Mouse (Mus musculus) liver, embryonic 18 days (tissue): ENCODE data around the gene Zfp941. TPM values are rescaled to one million over a fixed set of nuclear protein-coding genes. Genes with fewer than 3 reads are reported as not detected.

Experiments used
- polyA plus RNA-seq: library from polyadenylated mRNA; depleted of rRNA; stranded (reverse); fragments of >200 nt; gene quantifications from 2 replicates; pipeline ENCODE4 v1.2.3, GENCODE M21; 2012; rRNA removed

Zfp941 gene
- 0.17 and 0.21 TPM in 2 replicates for polyA plus RNA-seq

GRCm38 (mm10) chr7:140821653-140822329 lies at the start of gene Zfp941:
Zfp941 (minus strand) TSS chr7:140822178.

DNA sequence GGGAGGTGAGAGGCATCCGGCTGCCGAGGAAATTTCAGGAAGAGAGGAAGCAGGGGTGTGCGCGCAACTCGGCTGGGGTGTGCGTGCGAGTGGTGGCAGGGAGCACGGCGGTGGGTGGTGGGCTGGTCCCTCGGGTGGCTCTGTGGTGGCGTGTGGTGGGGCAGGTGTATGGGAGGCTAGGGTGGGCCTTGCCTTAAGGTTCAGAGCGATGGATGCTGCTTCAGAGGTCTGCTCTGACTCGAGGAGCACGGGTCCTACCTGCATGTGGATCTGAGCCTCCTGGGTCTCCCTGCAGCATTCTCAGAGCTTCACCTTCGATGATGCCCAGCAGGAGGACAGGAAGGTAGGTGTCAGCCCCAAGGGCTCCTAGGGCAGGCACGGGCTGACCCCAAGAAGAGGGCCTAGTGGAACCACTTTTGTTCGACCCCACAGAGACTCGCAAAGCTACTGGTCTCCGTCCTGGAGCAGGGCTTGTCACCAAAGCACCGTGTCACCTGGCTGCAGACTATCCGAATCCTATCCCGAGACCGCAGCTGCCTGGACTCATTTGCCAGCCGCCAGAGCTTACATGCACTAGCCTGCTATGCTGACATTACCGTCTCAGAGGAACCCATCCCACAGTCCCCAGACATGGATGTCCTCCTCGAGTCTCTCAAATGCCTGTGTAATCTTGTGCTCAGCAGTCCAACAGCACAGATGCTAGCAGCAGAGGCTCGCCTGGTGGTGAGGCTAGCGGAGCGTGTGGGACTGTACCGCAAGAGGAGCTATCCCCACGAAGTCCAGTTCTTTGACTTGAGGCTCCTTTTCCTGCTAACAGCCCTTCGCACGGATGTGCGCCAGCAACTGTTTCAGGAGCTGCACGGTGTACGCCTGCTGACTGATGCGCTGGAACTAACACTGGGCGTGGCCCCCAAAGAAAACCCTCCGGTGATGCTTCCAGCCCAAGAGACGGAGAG lies 35.9 kb upstream of the Zfp941 start, which contains the start of gene Bet1l:
TSS of gene Bet1l (minus strand) at position 28 of the 956 bp plus-strand sequence.

GRCm38 (mm10) chr7:140856785-140857549 lies 35.0 kb upstream of the Zfp941 start, which contains the start of gene Ric8a:
Ric8a (plus strand) TSS chr7:140856957.

GRCm38 (mm10) chr7:140855860-140856784 lies 34.1 kb upstream of the Zfp941 start, which contains the start of gene Gm45785:
Gm45785 (minus strand) TSS chr7:140856331.

DNA sequence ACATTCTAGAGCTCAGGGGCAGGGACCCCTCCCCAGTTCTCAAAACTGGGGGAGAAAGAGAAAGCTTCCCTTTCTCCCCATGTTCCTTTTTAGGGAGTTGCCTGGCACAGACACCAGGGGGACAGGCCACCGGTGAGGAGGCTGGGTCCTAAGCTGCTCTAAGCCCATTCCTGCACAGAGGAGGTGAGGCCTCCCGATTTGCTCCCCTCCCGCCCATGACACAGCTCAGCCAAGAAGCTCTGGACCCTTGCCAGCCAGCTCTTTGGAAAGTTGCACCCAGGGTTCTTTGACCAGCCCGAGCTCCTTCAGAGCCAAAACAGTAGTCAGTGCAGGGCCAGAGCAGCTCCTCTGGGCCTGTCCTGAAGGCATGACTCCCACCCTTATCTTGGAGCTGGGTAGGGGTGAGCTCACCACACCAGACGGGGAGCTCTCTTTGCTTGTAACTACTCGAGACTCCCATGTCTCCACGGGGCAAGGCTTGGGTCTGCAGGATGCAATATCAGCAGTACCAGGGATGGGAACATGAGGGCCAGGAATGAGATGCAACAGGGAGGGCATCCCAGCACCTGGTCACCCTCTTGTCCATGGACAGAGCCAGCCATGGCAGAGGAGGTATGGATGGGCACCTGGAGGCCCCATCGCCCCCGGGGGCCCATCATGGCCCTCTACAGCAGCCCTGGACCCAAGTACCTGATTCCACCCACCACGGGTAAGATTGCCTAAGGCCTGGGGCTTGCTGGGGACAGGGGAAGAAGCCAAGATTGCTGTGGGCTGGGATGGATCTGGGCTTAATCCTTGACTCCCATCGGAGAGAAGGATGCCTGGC lies 26.0 kb upstream of the Zfp941 start, which contains the start of gene Odf3:
TSS of gene Odf3 (plus strand) at position 51 of the 826 bp plus-strand sequence.

GRCm38 (mm10) chr7:140844905-140845665 lies 23.1 kb upstream of the Zfp941 start, which contains the start of gene Scgb1c1:
Scgb1c1 (plus strand) TSS chr7:140845547.

DNA sequence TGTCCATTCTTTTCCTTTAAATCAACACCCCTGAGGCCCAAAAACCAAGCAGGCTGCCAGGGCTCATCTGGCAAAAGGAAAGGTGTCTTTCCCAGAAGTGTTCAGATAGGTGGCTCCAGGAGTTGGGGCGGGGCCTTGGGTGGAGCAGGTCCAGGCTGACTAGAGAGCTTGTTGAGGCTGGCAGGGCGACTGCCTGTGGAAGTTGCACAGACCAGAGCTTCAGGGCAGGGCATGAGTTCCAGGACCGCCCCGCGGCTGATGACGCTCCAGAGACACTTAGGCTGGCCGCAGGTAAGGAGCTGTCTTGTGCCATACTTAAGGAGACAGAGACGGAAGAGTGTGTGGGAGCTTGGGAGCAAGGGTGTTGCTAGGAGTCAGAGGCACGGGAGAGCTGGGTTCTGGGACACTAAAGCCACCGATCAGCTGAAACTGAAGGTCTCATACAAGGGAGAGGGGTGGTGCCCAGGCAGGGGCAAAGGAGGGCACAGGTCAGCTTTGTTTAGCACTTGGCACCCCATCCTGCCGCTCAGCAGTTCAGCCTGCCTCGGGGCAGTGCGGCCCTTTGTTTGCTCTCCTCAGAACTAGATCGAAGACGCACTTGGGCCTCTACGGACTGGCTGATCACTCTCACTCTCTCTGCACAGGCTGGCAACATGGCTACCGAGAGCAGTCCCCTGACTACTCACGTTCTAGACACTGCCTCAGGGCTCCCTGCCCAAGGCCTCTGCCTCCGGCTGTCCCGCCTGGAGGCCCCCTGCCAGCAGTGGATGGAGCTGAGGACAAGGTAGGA lies 13.2 kb upstream of the Zfp941 start, which contains the start of gene Urah:
TSS of gene Urah (plus strand) at position 51 of the 790 bp plus-strand sequence.

GRCm38 (mm10) chr7:140787406-140788052 lies 34.4 kb downstream of the Zfp941 start, which contains the start of gene Syce1:
Syce1 (minus strand) TSS chr7:140787852.

DNA sequence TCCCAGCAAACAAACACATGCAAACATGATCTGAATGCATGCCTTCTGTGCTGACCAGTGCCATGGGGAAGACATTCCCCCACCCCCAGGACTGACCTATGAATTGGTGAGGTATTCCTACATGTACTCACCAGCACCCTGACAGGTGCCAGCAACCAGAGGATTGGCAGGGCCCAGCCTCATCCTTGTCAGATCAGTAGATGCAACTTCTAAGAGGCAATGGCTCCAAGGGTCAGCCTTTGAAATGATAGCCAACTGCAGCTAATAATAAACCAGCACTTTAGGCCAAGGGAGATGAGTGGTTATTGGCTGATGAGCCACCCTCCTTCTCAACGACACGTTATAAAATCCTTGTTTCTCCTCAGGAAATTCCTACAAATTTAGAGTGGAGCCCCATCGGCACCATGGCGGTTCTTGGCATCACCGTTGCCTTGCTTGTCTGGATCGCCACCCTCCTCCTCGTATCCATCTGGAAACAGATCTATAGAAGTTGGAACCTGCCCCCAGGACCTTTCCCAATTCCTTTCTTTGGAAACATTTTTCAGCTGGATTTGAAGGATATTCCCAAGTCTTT lies 58.4 kb downstream of the Zfp941 start, which contains the start of gene Cyp2e1:
TSS of gene Cyp2e1 (plus strand) at position 293 of the 574 bp plus-strand sequence.

Other genes starting within 250 kb of the Zfp941 start
- gene Olfr46, start 220.9 kb downstream of the Zfp941 start, polyA plus RNA-seq = not detected in 2 replicates
- not detected in 2 replicates for gene Olfr61, start 193.2 kb downstream of the Zfp941 start, polyA plus RNA-seq
- not detected in 2 replicates for gene Olfr53, start 175.7 kb downstream of the Zfp941 start, polyA plus RNA-seq
- not detected in 2 replicates for gene Olfr539, start 162.2 kb downstream of the Zfp941 start, polyA plus RNA-seq
- not detected in 2 replicates for gene Olfr45, start 140.2 kb downstream of the Zfp941 start, polyA plus RNA-seq
- not detected in 2 replicates for gene Olfr541, start 124.9 kb downstream of the Zfp941 start, polyA plus RNA-seq
- 60.5 and 91.1 TPM in 2 replicates for gene Cyp2e1, start 58.4 kb downstream of the Zfp941 start, polyA plus RNA-seq
- gene Syce1, start 34.3 kb downstream of the Zfp941 start, polyA plus RNA-seq = 0.06 and 0.07 TPM in 2 replicates
- gene Urah, start 12.8 kb upstream of the Zfp941 start, polyA plus RNA-seq = 112 and 142 TPM in 2 replicates
- not detected in 2 replicates for gene Scgb1c1, start 23.4 kb upstream of the Zfp941 start, polyA plus RNA-seq
- gene Odf3, start 25.6 kb upstream of the Zfp941 start, polyA plus RNA-seq = not detected in 2 replicates
- not detected in 2 replicates for gene Gm45785, start 34.2 kb upstream of the Zfp941 start, polyA plus RNA-seq
- 17.1 and 20.2 TPM in 2 replicates for gene Ric8a, start 34.8 kb upstream of the Zfp941 start, polyA plus RNA-seq
- gene Bet1l, start 35.4 kb upstream of the Zfp941 start, polyA plus RNA-seq = 18.5 TPM in 2 replicates
- gene Psmd13, start 59.8 kb upstream of the Zfp941 start, polyA plus RNA-seq = 36.4 TPM in 2 replicates
- 46.5 and 51.9 TPM in 2 replicates for gene Sirt3, start 60.1 kb upstream of the Zfp941 start, polyA plus RNA-seq
- gene Cox8b, start 78.3 kb upstream of the Zfp941 start, polyA plus RNA-seq = 0.19 and 0.20 TPM in 2 replicates
- gene Nlrp6, start 98.7 kb upstream of the Zfp941 start, polyA plus RNA-seq = 61.4 and 61.9 TPM in 2 replicates
- 12.3 and 13.2 TPM in 2 replicates for gene Pgghg, start 119.2 kb upstream of the Zfp941 start, polyA plus RNA-seq
- 0.67 and 0.85 TPM in 2 replicates for gene Ifitm5, start 128.1 kb upstream of the Zfp941 start, polyA plus RNA-seq
- gene Gm45717, start 133.8 kb upstream of the Zfp941 start, polyA plus RNA-seq = 0.14 TPM in 1 of 2 replicates, not detected in the other
- gene Ifitm2, start 133.8 kb upstream of the Zfp941 start, polyA plus RNA-seq = 552 and 564 TPM in 2 replicates
- gene Ifitm1, start 145.0 kb upstream of the Zfp941 start, polyA plus RNA-seq = 53.0 and 54.4 TPM in 2 replicates
- gene Ifitm3, start 188.6 kb upstream of the Zfp941 start, polyA plus RNA-seq = 164 and 239 TPM in 2 replicates
- 193 and 325 TPM in 2 replicates for gene Ifitm6, start 195.7 kb upstream of the Zfp941 start, polyA plus RNA-seq
- gene Gm17387, start 207.0 kb upstream of the Zfp941 start, polyA plus RNA-seq = not detected in 2 replicates
- 0.46 and 0.61 TPM in 2 replicates for gene B4galnt4, start 238.9 kb upstream of the Zfp941 start, polyA plus RNA-seq